Mouse (Mus musculus) hindbrain, embryonic 16.5 days (tissue): ENCODE results near the gene Alg1. TPM values are rescaled to one million over a fixed set of nuclear protein-coding genes. Genes with fewer than 3 reads are reported as not detected.
"Not testable (repeated sequence)": the region's sequence is repeated elsewhere in the genome, so short reads cannot be mapped to it uniquely, and the experiment has no call there.

Source experiments
- ATAC-seq: fragments of 200-750 bp; cut with Nextera tagmentation; 2 replicates; pipeline ENCODE4 v1.8.0; 2017; ENCODE audit warnings: moderate TSS enrichment, moderate library complexity
- H3K27ac ChIP-seq: fragments of 300-500 bp; sonication (generic); 2 replicates; pipeline ENCODE4 v1.5.1; 2014; ENCODE audit warnings: low read depth, mild to moderate bottlenecking, control low read depth, low read length, moderate library complexity
- H3K27me3 ChIP-seq: fragments of 300-500 bp; sonication (generic); replicated peaks from 2 replicates; pipeline ENCODE4 v1.6.1; 2014; ENCODE audit warnings: low read length; ENCODE audit not compliant: control insufficient read depth, insufficient read depth
- H3K36me3 ChIP-seq: fragments of 300-500 bp; sonication (generic); 2 replicates; pipeline ENCODE4 v1.6.1; 2014; ENCODE audit warnings: mild to moderate bottlenecking, low read length, moderate library complexity, mixed read lengths; ENCODE audit not compliant: control insufficient read depth, insufficient read depth
- H3K4me1 ChIP-seq: fragments of 300-500 bp; sonication (generic); 2 replicates; pipeline ENCODE4 v1.6.1; 2014; ENCODE audit warnings: low read depth, low read length; ENCODE audit not compliant: control insufficient read depth, insufficient read depth
- H3K4me2 ChIP-seq: fragments of 300-500 bp; sonication (generic); 2 replicates; pipeline ENCODE4 v1.6.1; 2014; ENCODE audit warnings: mild to moderate bottlenecking, low read length, control low read depth, moderate library complexity
- H3K4me3 ChIP-seq: fragments of 300-500 bp; sonication (generic); 2 replicates; pipeline ENCODE4 v1.5.1; 2014; ENCODE audit warnings: mild to moderate bottlenecking, low read length, control low read depth, moderate library complexity
- H3K9ac ChIP-seq: fragments of 300-500 bp; sonication (generic); 2 replicates; pipeline ENCODE4 v1.6.1; 2014; ENCODE audit warnings: low read depth, mild to moderate bottlenecking, control low read depth, low read length, moderate library complexity
- H3K9me3 ChIP-seq: fragments of 300-500 bp; sonication (generic); 2 replicates; pipeline ENCODE4 v1.6.1; 2014; ENCODE audit warnings: mild to moderate bottlenecking, low read length, moderate library complexity; ENCODE audit not compliant: control insufficient read depth
- WGBS: fragments of 180-500 bp; shearing (Covaris S2); extraction: QIAGEN DNeasy Blood & Tissue Kit; methylation state at CpG from one replicate; pipeline ENCODE4 v1.1.7; 2014; 5-methylcytosine and 5-hydroxymethylcytosine counted together
- polyA plus RNA-seq: library from polyadenylated mRNA; unstranded; fragments of >200 nt; fragmentation: Nextera tagmentation; extraction: Ambion mirVana; gene quantifications from 2 replicates; pipeline ENCODE4 v1.2.1, GENCODE M21; 2015

Alg1 gene
- polyA plus RNA-seq, 1 experiment from 2014 or later, result 45.9 TPM

- H3K27ac ChIP-seq, H3K4me1 ChIP-seq, H3K36me3 ChIP-seq, H3K9ac ChIP-seq, H3K27me3 ChIP-seq, ATAC-seq, H3K4me2 ChIP-seq, H3K4me3 ChIP-seq, H3K9me3 ChIP-seq: not testable (repeated sequence)
- WGBS, result 11% methylated on average over 1 of the region's 1 CpGs
Observed at GRCm38 (mm10) chr16:5226534-5226933, 6.9 kb upstream of the Alg1 start.

DNA sequence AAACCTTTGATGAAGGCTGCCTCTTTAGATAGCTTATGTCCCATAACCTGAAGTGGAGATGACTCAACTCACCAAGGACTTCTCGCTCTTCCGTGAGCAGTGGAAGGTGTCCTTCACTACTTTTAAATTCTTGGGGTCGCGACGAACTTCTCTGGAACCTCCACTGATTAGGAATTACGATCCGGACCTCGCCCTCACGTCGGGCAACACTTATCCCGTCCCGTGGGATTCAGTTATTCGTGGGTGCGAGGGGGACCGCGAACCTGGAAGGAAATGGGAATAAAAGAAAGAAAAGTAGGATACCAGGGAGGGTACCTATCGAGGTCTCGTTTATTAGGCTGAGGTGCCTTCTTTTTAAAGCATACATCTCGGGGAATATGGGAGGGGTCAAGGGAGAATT lies 5.9 kb upstream of the Alg1 start:
- not testable (repeated sequence) for H3K9me3 ChIP-seq, H3K9ac ChIP-seq, H3K4me3 ChIP-seq, H3K36me3 ChIP-seq, H3K4me2 ChIP-seq, H3K27ac ChIP-seq, ATAC-seq, H3K27me3 ChIP-seq, H3K4me1 ChIP-seq
- WGBS, result 85% methylated on average over 19 of the region's 19 CpGs

- H3K9ac ChIP-seq, H3K4me1 ChIP-seq, H3K4me3 ChIP-seq, H3K9me3 ChIP-seq, H3K4me2 ChIP-seq, ATAC-seq, H3K27me3 ChIP-seq, H3K36me3 ChIP-seq, H3K27ac ChIP-seq: not testable (repeated sequence)
- WGBS, result 92% methylated on average over 3 of the region's 3 CpGs
Observed at GRCm38 (mm10) chr16:5228103-5228502, 5.3 kb upstream of the Alg1 start.

GRCm38 (mm10) chr16:5232982-5233381 lies 439 bp upstream of the Alg1 start:
- Histone ChIP-seq H3K27ac (no peak overlapping the region), H3K4me3 (peak overlapping the region; percentile 77), H3K9me3 (no peaks in the 10 kb centered on the region), H3K27me3 (no peaks in the 10 kb centered on the region), H3K4me2 (peak overlapping the region; percentile 86), H3K36me3 (no peaks in the 10 kb centered on the region), H3K4me1 (peaks cover 13% of the 10 kb centered on the region), H3K9ac (no peak overlapping the region)
- peak; percentile 22 for ATAC-seq
- 72% methylated on average over 4 of the region's 4 CpGs for WGBS

DNA sequence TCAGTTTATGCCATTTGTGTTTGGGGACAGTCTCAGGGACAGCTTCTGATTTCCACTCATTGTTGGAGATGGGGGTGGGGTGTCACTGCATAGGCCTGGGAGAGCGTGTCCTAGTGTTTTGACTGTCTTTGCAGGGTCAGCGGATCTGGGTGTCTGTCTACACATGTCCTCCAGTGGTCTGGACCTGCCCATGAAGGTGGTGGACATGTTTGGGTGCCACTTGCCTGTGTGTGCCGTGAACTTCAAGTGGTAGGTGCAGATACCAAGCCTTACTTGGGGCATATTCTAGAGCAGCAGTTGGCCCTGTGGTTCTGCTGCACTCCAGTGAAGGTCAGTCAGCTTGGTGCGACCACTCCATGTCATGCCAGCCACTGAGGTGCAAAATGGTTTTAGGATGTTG lies 8.9 kb downstream of the Alg1 start:
- 91% methylated on average over 4 of the region's 4 CpGs for WGBS
- peaks cover 22% of the 10 kb centered on the region for H3K36me3 ChIP-seq

DNA sequence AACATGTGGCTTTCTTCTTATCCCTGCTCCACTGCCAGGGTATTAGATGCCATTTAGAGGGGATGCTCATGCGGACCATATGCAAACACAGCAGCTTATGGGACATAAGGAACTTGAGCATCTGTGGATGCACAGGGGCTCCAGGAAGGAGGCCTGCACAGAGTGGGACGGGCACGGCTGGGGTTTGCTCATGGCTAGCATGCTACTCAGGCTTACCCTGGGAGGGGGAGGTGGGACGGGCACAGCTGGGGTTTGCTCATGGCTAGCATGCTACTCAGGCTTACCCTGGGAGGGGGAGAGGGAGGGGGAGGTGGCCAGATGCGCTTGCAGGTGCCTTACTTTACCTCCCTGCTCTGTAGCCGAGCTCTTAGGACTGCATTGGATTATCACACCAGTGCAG lies 9.5 kb downstream of the Alg1 start:
- Histone ChIP-seq H3K4me2 (no peak overlapping the region), H3K27me3 (no peaks in the 10 kb centered on the region), H3K9ac (no peak overlapping the region), H3K4me3 (no peak overlapping the region), H3K4me1 (no peaks in the 10 kb centered on the region), H3K27ac (no peak overlapping the region), H3K36me3 (peaks cover 22% of the 10 kb centered on the region), H3K9me3 (no peaks in the 10 kb centered on the region)
- ATAC-seq, result no peak
- 92% methylated on average over 5 of the region's 6 CpGs for WGBS

More for the DNA sequence above, 8.9 kb downstream of the Alg1 start:
- H3K9me3 ChIP-seq, result no peaks in the 10 kb centered on the region
- no peak overlapping the region for H3K27ac ChIP-seq
- no peak overlapping the region for H3K4me2 ChIP-seq
- no peaks in the 10 kb centered on the region for H3K4me1 ChIP-seq
- no peak overlapping the region for H3K9ac ChIP-seq
- no peak for ATAC-seq
- no peaks in the 10 kb centered on the region for H3K27me3 ChIP-seq
- H3K4me3 ChIP-seq, result no peak overlapping the region

GRCm38 (mm10) chr16:5244411-5244810 lies 11.0 kb downstream of the Alg1 start:
- Histone ChIP-seq H3K36me3 (peaks cover 26% of the 10 kb centered on the region), H3K4me3 (no peak overlapping the region), H3K4me2 (no peak overlapping the region), H3K4me1 (no peaks in the 10 kb centered on the region), H3K27me3 (no peaks in the 10 kb centered on the region), H3K9ac (no peak overlapping the region), H3K27ac (no peak overlapping the region), H3K9me3 (no peaks in the 10 kb centered on the region)
- 40% methylated on average over 7 of the region's 7 CpGs for WGBS
- ATAC-seq, result peak; percentile 53; the same call in 1 of the 2 replicates

DNA sequence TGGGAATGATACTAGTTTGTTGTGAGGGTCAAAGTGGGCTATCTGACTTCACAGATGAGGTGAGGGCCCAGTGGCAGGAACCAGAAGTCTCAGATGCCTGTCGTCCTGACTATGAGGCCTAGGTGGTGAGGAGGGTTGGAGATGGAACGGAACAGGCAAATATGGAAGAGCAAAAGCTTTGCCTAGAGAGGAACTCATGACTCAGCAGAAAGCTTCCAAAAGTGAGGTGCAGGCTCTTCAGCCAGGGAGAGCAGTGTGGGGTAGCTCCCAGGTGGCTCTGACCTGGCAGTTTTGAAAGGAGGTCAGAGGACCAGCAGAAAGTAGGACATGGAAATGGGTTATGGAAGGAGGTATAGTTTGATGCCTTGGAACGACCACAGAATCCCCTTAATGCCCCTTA lies 17.5 kb downstream of the Alg1 start:
- 83% methylated on average over 3 of the region's 3 CpGs for WGBS
- H3K4me2 ChIP-seq, result no peak overlapping the region
- H3K4me3 ChIP-seq, result no peak overlapping the region
- no peak overlapping the region for H3K9ac ChIP-seq
- no peak overlapping the region for H3K27ac ChIP-seq
- H3K4me1 ChIP-seq, result no peaks in the 10 kb centered on the region; the same call in none of the 2 replicates
- no peak for ATAC-seq
- H3K9me3 ChIP-seq, result no peaks in the 10 kb centered on the region
- peaks cover 5% of the 10 kb centered on the region; the same call in 1 of the 2 replicates for H3K36me3 ChIP-seq
- H3K27me3 ChIP-seq, result no peaks in the 10 kb centered on the region

DNA sequence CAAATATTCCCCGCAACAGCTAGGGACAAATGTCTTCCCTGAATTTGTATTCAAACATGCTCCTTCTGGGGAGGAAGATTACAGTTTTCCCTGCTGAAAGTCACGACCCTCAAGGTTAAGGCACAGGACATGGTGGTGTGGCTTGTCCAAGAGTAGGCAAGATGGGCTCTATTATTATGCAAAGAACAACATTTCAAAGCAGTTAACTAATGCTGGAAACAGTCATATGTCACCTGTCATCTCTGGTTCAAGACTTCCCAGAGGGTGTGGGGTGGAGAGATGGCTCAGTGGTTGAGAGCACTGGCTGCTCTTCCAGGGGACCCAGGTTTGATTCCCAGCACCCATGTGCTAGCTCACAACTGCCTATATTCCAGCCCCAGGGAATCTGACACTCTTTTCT lies 18.8 kb downstream of the Alg1 start:
- H3K4me3 ChIP-seq, result no peak overlapping the region
- H3K4me1 ChIP-seq, result no peaks in the 10 kb centered on the region; the same call in none of the 2 replicates
- H3K9ac ChIP-seq, result no peak overlapping the region
- no peaks in the 10 kb centered on the region for H3K27me3 ChIP-seq
- 92% methylated on average over 2 of the region's 2 CpGs for WGBS
- peaks cover 5% of the 10 kb centered on the region; the same call in 1 of the 2 replicates for H3K36me3 ChIP-seq
- H3K9me3 ChIP-seq, result no peaks in the 10 kb centered on the region
- no peak overlapping the region for H3K27ac ChIP-seq
- no peak overlapping the region for H3K4me2 ChIP-seq
- ATAC-seq, result no peak
